Mouse (Mus musculus): Measurements from ENCODE around the gene Olfr1295.

The Olfr1295 gene

DNA sequence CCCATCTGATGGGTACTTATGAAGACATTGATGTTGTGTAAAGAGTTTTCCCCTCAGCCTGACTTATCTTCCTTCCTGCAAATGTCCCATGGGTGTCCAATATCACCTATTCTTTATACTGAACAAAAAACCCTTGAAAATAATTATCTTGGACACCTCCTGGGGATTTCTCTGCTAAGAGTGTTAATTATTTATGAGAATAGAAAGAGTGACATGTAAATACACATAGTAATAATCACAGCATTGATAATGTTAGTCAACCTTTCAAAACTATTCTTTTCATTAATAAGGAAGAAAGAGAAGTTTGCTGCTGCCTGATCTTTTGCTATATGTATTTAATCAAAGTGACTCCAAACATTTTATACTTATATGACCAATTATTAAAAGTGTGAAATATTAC, at the start of gene Olfr1295:
Gene Olfr1295 (minus strand): TSS at position 101 of the 400 bp plus-strand sequence.
- in situ Hi-C loops (cut with MseI, MboI): no loop called here

DNA sequence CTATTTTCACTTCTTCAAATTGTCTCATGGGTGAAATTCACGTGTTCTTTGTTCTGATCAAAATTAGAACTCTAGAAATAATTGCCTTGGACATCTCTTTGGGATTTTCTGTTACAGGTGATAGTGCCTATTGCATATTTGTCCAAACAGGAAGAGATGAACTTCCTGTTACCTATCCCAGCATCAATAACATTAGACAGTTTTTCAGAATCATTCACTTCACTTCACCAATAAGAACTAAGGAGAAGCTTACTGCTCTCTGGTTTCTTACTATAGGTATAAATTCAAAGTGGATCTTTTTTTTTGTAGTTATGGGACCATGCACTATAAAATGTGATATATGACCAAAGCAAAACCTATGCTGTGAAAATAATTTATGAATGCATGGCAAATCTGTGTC, 29.3 kb downstream of the Olfr1295 start, which contains the start of gene Olfr1294:
Gene Olfr1294 (minus strand): TSS at position 101 of the 400 bp plus-strand sequence.
- in situ Hi-C loops (cut with MseI, MboI): no loop called here

DNA sequence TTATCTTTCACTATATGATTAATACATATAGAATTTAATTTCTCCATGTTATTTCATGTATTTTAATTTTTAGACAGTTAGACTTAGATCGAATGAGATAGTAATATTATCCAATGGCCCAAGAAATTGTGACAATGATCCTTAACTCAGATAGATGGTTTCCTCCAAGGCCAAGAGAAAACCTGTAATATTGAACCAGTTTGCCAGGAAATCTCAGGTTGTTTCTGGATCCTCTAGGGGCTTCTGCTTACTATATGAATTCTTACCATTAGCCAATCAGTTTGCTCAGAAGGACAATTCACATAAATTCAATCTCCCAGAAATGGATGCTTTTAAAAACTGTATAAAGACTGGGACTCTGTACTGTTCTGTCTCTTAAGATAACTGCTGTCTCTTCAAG, 44.6 kb downstream of the Olfr1295 start, which contains the start of gene Olfr1293-ps:
Gene Olfr1293-ps (plus strand): TSS at position 301 of the 400 bp plus-strand sequence.
- in situ Hi-C loops (cut with MseI, MboI): no loop called here

GRCm38 (mm10) chr2:111517451-111517850, 52.0 kb downstream of the Olfr1295 start:
- in situ Hi-C loops (cut with MseI, MboI): no loop called here
